In the genomic region with DNA sequence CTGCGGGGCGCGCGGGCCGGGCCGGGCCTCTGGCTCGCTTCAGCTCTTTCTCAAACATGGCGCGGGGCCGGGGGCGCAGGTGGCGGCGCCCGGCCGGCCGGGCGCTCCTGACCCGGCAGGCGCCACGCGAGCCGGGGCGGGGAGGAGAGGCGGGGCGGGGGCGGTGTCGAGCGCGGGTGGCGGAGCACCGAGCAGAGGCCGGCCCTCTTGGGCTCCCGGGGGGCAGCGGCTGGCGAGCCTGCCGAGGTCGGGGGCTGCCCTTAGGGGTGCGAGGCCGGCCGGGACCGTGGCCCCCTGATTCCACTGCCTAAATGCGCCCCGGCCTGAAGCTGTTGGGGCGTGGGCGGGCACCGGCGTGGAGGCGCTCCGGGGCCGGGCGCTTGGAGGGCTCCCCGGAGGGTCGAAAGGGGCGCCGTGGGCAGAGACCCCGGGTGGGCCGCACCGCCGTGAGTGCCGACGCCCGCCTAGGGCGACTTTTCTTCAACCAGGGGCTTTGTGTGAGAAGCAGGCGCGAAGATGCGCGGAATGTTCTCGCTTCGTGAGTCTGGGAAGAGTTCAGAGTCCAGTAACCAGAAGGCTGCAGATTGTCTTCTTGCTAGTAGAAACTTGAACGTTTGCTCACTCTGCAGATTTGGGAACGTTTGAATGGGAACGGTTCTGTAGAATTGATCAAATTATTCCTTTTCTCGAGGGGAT, we compare ENCODE assay signal across 8 mouse cellular contexts. TPM values are rescaled to one million over a fixed set of nuclear protein-coding genes. Genes with fewer than 3 reads are reported as not detected.
DNase-seq lines count a peak whose midpoint lies in the region; ATAC-seq and TF ChIP-seq lines count a peak whose summit lies in the region.

No protein-coding gene starts in this region.

- WGBS in liver, embryonic 13.5 days (ENCODE audit: insufficient replicate concordance) = under 1% methylated on average over 64 of the region's 73 CpGs

- H3K4me2 ChIP-seq in liver, embryonic 13.5 days = peak overlapping the region; percentile 100

- no peaks in the 10 kb centered on the region for H3K27me3 ChIP-seq in MEL (ENCODE audit: control insufficient read depth in 1 of 2, insufficient read depth in 2 of 2, low read length in 2 of 2)
- peaks cover 40% of the 10 kb centered on the region for H3K27me3 ChIP-seq in liver, embryonic 13.5 days

- peak overlapping the region; percentile 46 to 96 for H3K4me3 ChIP-seq in MEL (ENCODE audit: control insufficient read depth in 1 of 2, insufficient read depth in 1 of 2, low read depth in 2 of 2, low read length in 2 of 2)
- H3K4me3 ChIP-seq in liver, embryonic 13.5 days (replicated peaks) = peak overlapping the region; percentile 82

- DNase-seq in 3T3-L1 (ENCODE audit: low read depth, low spot score) (peak; percentile 37), MEL (ENCODE audit: low read depth, low spot score) (peak; percentile 54)
- peak; percentile 73 for DNase-seq in embryo, embryonic 10 days (ENCODE audit: low spot score)
- peak; percentile 43 to 67 for DNase-seq in kidney, adult 8-10 months
- peak; percentile 48 for DNase-seq in liver, embryonic 13.5 days
- DNase-seq in naive thymus-derived CD4-positive, alpha-beta T cell, adult 2 months (ENCODE audit: low read depth) = peak; percentile 41
- DNase-seq in urinary bladder, postnatal 4 days (ENCODE audit: low spot score in 2 of 2) = peak; percentile 64 to 73

- H3K4me1 ChIP-seq in MEL (ENCODE audit: control insufficient read depth in 1 of 2, insufficient read depth in 2 of 2, low read length in 2 of 2) = peaks cover 0 to 5% of the 10 kb centered on the region in 2 experiments; a peak in 2 of 4 replicates
- H3K4me1 ChIP-seq in liver, embryonic 13.5 days (replicated peaks) = peaks cover 34% of the 10 kb centered on the region

- peaks cover 12% of the 10 kb centered on the region for H3K79me2 ChIP-seq in MEL (ENCODE audit: control insufficient read depth, insufficient read depth, low read length, poor library complexity)

- peaks cover 0 to 11% of the 10 kb centered on the region in 2 experiments; a peak in 2 of 4 replicates for H3K36me3 ChIP-seq in MEL (ENCODE audit: control insufficient read depth in 1 of 2, insufficient read depth in 2 of 2, low read length in 2 of 2)
- no peaks in the 10 kb centered on the region for H3K36me3 ChIP-seq in liver, embryonic 13.5 days

- no peak for TF ChIP-seq EP300 in MEL (IDR thresholded peaks at IDR 0.05; ENCODE audit: low read depth in 1 of 2, low read length in 2 of 2)

- no peak for TF ChIP-seq RAD21 in MEL (IDR thresholded peaks at IDR 0.05; ENCODE audit: low read depth, low read length)

- H3K9me3 ChIP-seq in MEL (replicated peaks; ENCODE audit: insufficient read depth, low read length) = no peaks in the 10 kb centered on the region
- no peaks in the 10 kb centered on the region for H3K9me3 ChIP-seq in liver, embryonic 13.5 days (replicated peaks)

- H3K27ac ChIP-seq in MEL (ENCODE audit: control insufficient read depth, low read depth, low read length) = no peak overlapping the region
- peak overlapping the region; percentile 80 for H3K27ac ChIP-seq in liver, embryonic 13.5 days

- TF ChIP-seq POLR2A in MEL (IDR thresholded peaks at IDR 0.05; ENCODE audit: control insufficient read depth in 1 of 2, insufficient read depth in 1 of 2, low read depth in 1 of 2, low read length in 2 of 2, poor library complexity in 1 of 2) = no peak

- peak overlapping the region; percentile 98 for H3K9ac ChIP-seq in MEL (ENCODE audit: control insufficient read depth, low read depth, low read length, poor library complexity, severe bottlenecking)
- peak overlapping the region; percentile 86 for H3K9ac ChIP-seq in liver, embryonic 13.5 days

- peak; percentile 11; the same call in 1 of the 2 replicates for ATAC-seq in granulocyte monocyte progenitor cell, adult 5-6 weeks (replicated peaks; ENCODE audit: poor library complexity, severe bottlenecking)
- peak; percentile 60 for ATAC-seq in liver, embryonic 13.5 days (ENCODE audit: low read depth)

- TF ChIP-seq CTCF in MEL (IDR thresholded peaks at IDR 0.05 in 2 of 3, conservative IDR thresholded peaks at IDR 0.05 in 1 of 3; ENCODE audit: control insufficient read depth in 1 of 3, insufficient read depth in 1 of 3, low read depth in 2 of 3, low read length in 3 of 3, poor library complexity in 1 of 3, severe bottlenecking in 1 of 3) = no peak

TF ChIP-seq in MEL, 35 proteins besides CTCF, POLR2A, EP300 and RAD21:
- 0 out of 2 replicates have a peak, but pooled peaks have one; percentile 33 for TF ChIP-seq MAX (IDR thresholded peaks at IDR 0.05; ENCODE audit: low read length)
- no peak for TF ChIP-seq ZKSCAN1 (IDR thresholded peaks at IDR 0.05; ENCODE audit: low read depth, low read length)
- no peak for TF ChIP-seq CHD1 (IDR thresholded peaks at IDR 0.05; ENCODE audit: low read depth, low read length)
- TF ChIP-seq MEF2A (IDR thresholded peaks at IDR 0.05; ENCODE audit: extremely low read depth, insufficient replicate concordance, low read depth, low read length, poor library complexity, severe bottlenecking) = no peak
- no peak for TF ChIP-seq MYB (IDR thresholded peaks at IDR 0.05; ENCODE audit: low read depth, low read length)
- TF ChIP-seq E2F4 (IDR thresholded peaks at IDR 0.05; ENCODE audit: borderline replicate concordance, low read depth, low read length) = no peak
- no peak for TF ChIP-seq GATA1 (IDR thresholded peaks at IDR 0.05; ENCODE audit: low read depth, low read length)

RNA-seq across cellular contexts. Expression of gene Tgfbr1, which starts 0.5 kb away (rescaled TPM):
- total RNA-seq in MEL (2012; rRNA removed) = 4.5 and 4.7 TPM in 2 replicates
- polyA plus RNA-seq in MEL (2012; ENCODE audit: insufficient read depth in 1 of 2, insufficient read length in 2 of 2, low read depth in 1 of 2, low replicate concordance in 2 of 2, missing spikeins in 1 of 2) = 1 to 10 TPM in 1 of 2 experiments, not detected in 1; 4.3 TPM
- 14.0 and 18.4 TPM in 2 replicates for total RNA-seq in granulocyte monocyte progenitor cell, adult 5-6 weeks (2014; fragmentation: Nextera tagmentation)
- total RNA-seq in granulocyte monocyte progenitor cell, adult 5-6 weeks (2017) = 19.1 and 21.8 TPM in 2 replicates
- polyA plus RNA-seq in liver, embryonic 13.5 days (2015; fragmentation: Nextera tagmentation; extraction: Ambion mirVana) = 4.6 and 6.5 TPM in 2 replicates
